Mouse (Mus musculus) neural tube, embryonic 15.5 days (tissue): ENCODE results near the gene Gm42878. TPM values are rescaled to one million over a fixed set of nuclear protein-coding genes. Genes with fewer than 3 reads are reported as not detected.
"Not testable (repeated sequence)": the region's sequence is repeated elsewhere in the genome, so short reads cannot be mapped to it uniquely, and the experiment has no call there.

Source experiments
- ATAC-seq: fragments of 200-750 bp; cut with Nextera tagmentation; 2 replicates; pipeline ENCODE4 v1.8.0; 2017; ENCODE audit warnings: mild to moderate bottlenecking, moderate TSS enrichment, moderate library complexity; ENCODE audit not compliant: low FRiP score
- H3K27ac ChIP-seq: fragments of 300-500 bp; sonication (generic); replicated peaks from 2 replicates; pipeline ENCODE4 v1.5.1; 2015; ENCODE audit warnings: mild to moderate bottlenecking, inconsistent platforms
- H3K27me3 ChIP-seq: fragments of 300-500 bp; sonication (generic); replicated peaks from 2 replicates; pipeline ENCODE4 v1.6.1; 2015; ENCODE audit warnings: inconsistent platforms
- H3K36me3 ChIP-seq: fragments of 300-500 bp; sonication (generic); 2 replicates; pipeline ENCODE4 v1.6.1; 2015; ENCODE audit warnings: inconsistent platforms
- H3K4me1 ChIP-seq: fragments of 300-500 bp; sonication (generic); 2 replicates; pipeline ENCODE4 v1.6.1; 2015; ENCODE audit warnings: inconsistent platforms
- H3K4me2 ChIP-seq: fragments of 300-500 bp; sonication (generic); 2 replicates; pipeline ENCODE4 v1.6.1; 2015; ENCODE audit warnings: inconsistent platforms, mild to moderate bottlenecking, moderate library complexity
- H3K4me3 ChIP-seq: fragments of 300-500 bp; sonication (generic); replicated peaks from 2 replicates; pipeline ENCODE4 v1.5.1; 2015; ENCODE audit warnings: mild to moderate bottlenecking, inconsistent platforms
- H3K9ac ChIP-seq: fragments of 300-500 bp; sonication (generic); replicated peaks from 2 replicates; pipeline ENCODE4 v1.6.1; 2015; ENCODE audit warnings: mild to moderate bottlenecking, inconsistent platforms
- H3K9me3 ChIP-seq: fragments of 300-500 bp; sonication (generic); replicated peaks from 2 replicates; pipeline ENCODE4 v1.6.1; 2016; ENCODE audit warnings: inconsistent platforms
- WGBS: fragments of 180-500 bp; shearing (Covaris S2); methylation state at CpG from one replicate; pipeline ENCODE4 v1.1.7; 2015; ENCODE audit warnings: mixed read lengths; 5-methylcytosine and 5-hydroxymethylcytosine counted together
- polyA plus RNA-seq: library from polyadenylated mRNA; unstranded; fragments of >200 nt; fragmentation: Nextera tagmentation; extraction: Ambion mirVana; gene quantifications from 2 replicates; pipeline ENCODE4 v1.2.1, GENCODE M21; 2015

The Gm42878 gene
- polyA plus RNA-seq, 1 experiment from 2014 or later, result not detected

DNA sequence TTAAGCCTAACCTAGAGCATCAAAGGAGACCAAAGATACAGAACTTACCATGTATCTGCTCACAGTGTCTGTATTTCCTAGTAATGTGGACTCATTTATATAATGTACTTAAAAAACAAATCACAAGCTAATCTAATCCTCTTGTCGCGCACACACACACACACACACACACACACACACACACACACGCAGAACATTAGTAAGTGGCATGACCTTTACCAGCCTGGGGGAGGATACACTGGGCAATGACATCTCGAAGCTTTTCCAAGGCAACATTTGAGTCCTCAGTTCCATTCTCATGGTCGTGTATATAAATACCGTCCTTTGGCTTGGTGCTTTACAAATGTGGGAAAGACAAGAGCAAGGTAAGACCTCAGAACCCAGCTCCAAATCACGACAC, 18.8 kb downstream of the Gm42878 start:
- H3K9ac ChIP-seq, result no peak overlapping the region
- no peak for ATAC-seq
- H3K4me3 ChIP-seq, result no peak overlapping the region
- H3K4me1 ChIP-seq, result no peaks in the 10 kb centered on the region
- H3K36me3 ChIP-seq, result peaks cover 78% of the 10 kb centered on the region
- no peak overlapping the region for H3K27ac ChIP-seq
- no peak overlapping the region for H3K4me2 ChIP-seq
- no peaks in the 10 kb centered on the region for H3K9me3 ChIP-seq
- 88% methylated on average over 7 of the region's 7 CpGs for WGBS
- H3K27me3 ChIP-seq, result no peaks in the 10 kb centered on the region

DNA sequence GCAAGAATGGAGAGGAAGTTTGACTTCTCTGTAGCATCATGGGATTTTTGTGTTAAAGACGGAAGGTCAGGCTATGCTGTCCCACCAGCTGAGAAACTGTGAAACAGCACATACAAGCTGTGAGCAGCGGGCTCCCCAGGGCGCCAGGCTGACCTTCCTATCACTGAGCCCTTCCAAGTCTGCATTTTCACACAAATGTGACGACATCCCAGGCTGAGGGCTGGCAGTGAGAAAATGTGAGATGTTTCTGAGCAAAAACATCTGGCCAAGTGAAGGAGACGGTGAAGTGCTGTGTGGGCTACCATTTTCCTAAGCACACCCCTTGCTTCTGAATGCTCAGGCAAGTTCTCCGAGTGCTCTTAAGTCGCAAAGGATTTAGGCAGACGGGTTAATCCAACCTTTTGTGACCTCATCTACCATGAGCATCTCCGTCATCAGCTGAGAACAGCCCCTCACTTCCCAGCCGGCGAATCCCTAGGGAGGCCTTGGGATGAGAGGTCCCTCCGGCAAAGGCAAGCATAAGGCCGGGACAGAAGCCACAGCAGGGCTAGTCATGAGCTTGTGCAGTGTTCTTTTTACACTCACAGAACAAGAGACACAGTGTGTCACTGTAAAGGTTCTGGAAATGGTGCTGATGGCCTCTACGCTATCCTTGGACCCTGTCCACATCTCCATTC, 19.4 kb downstream of the Gm42878 start:
- ATAC-seq, result no peak
- no peaks in the 10 kb centered on the region for H3K9me3 ChIP-seq
- H3K4me3 ChIP-seq, result no peak overlapping the region
- 90% methylated on average over 14 of the region's 14 CpGs for WGBS
- no peaks in the 10 kb centered on the region for H3K27me3 ChIP-seq
- H3K27ac ChIP-seq, result no peak overlapping the region
- no peak overlapping the region for H3K9ac ChIP-seq
- H3K4me2 ChIP-seq, result no peak overlapping the region
- no peaks in the 10 kb centered on the region for H3K4me1 ChIP-seq
- peaks cover 78% of the 10 kb centered on the region for H3K36me3 ChIP-seq

DNA sequence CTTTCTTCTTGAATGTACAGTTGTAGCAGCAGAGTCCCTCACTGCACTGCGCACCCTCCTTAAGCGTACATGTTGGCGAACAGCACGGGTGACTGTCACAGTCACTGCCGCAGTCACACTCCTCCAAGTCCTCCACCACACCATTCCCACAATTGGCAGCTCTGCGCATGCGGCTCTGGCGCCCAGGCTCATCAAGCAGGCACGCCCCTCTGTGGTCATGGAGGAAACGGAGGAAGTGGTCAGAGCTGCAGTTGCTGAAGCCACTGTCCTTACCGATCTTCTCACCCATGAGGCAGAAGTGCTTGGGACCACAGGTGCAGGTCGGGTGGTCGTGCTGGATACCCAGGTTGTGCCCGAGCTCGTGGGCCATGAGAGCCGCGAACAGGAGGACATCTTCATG, 25.5 kb downstream of the Gm42878 start:
- H3K27me3 ChIP-seq, H3K4me1 ChIP-seq, H3K9me3 ChIP-seq, ATAC-seq, H3K4me3 ChIP-seq, H3K27ac ChIP-seq, H3K9ac ChIP-seq, H3K4me2 ChIP-seq: not testable (repeated sequence)
- peaks cover 44% of the 10 kb centered on the region for H3K36me3 ChIP-seq
- WGBS, result 95% methylated on average over 12 of the region's 17 CpGs

DNA sequence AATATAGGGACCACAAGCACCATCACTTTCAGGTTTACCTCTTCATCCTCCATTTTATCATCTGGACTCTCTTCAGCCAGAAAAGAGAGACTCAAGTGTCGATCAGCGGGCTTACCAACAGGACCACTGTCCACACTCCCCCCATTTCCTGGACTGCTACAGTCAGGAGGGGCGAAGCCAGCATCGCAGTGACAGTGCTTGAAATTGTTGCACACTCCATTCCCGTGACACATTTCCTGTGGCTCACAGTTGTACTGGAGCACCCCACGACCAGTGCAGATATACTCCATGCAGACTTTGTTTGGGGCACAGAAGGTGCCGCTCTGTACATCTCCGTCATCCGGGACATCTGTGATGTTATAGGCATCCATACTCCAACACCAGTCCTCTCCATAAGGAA, 26.3 kb downstream of the Gm42878 start:
- Histone ChIP-seq H3K9me3 (no peaks in the 10 kb centered on the region), H3K4me1 (no peaks in the 10 kb centered on the region), H3K4me3 (no peak overlapping the region), H3K9ac (no peak overlapping the region), H3K27ac (no peak overlapping the region), H3K27me3 (no peaks in the 10 kb centered on the region), H3K36me3 (peaks cover 37% of the 10 kb centered on the region), H3K4me2 (no peak overlapping the region)
- WGBS, result 96% methylated on average over 9 of the region's 9 CpGs
- no peak for ATAC-seq

DNA sequence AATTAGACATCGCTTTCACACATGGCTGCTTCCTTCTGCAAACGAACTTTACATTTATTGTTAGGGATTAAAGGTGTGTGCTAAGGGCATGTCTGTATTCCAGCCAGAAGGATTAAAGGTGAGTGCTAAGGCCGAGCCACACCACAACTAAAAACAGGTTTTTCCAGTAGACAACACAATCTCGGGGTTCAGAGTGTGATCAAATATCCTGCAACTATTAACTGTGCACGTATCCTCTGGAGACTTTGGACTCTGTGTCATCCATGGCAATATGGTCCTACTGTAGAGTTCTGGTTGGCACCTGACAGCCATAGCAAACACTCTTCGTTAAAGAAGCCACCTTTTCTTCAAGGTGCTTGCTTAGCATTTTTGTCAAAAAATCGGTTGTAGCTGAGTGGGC, 35.3 kb downstream of the Gm42878 start:
- no peaks in the 10 kb centered on the region for H3K36me3 ChIP-seq
- WGBS, result 81% methylated on average over 7 of the region's 7 CpGs
- H3K4me2 ChIP-seq, result no peak overlapping the region
- H3K27ac ChIP-seq, result no peak overlapping the region
- H3K27me3 ChIP-seq, result no peaks in the 10 kb centered on the region
- no peaks in the 10 kb centered on the region for H3K9me3 ChIP-seq
- H3K4me3 ChIP-seq, result no peak overlapping the region
- no peak overlapping the region for H3K9ac ChIP-seq
- H3K4me1 ChIP-seq, result no peaks in the 10 kb centered on the region
- no peak for ATAC-seq

DNA sequence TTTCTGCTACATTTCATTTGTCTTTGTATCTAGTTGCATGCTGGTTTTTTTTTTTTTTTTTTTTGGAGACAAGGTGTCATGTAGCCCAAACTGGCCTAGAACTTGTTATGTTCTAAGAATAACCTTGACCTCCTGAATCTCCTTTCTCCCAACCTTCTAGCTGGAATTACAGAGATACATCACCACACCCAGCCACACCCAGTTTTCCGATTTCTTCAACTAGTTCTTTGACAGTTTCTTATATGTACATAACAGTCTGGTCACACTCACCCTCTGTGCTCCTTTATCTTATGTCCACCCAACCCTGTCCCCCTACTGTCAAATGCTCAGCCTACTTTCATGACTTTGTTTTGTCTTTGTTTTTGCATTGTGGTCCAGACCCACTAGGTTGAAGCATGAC, 38.4 kb downstream of the Gm42878 start:
- no peak overlapping the region for H3K4me2 ChIP-seq
- H3K27ac ChIP-seq, result no peak overlapping the region
- 96% methylated on average over 1 of the region's 1 CpGs for WGBS
- H3K27me3 ChIP-seq, result no peaks in the 10 kb centered on the region
- H3K4me1 ChIP-seq, result no peaks in the 10 kb centered on the region
- no peak for ATAC-seq
- no peaks in the 10 kb centered on the region for H3K36me3 ChIP-seq
- H3K9me3 ChIP-seq, result no peaks in the 10 kb centered on the region
- no peak overlapping the region for H3K9ac ChIP-seq
- H3K4me3 ChIP-seq, result no peak overlapping the region

DNA sequence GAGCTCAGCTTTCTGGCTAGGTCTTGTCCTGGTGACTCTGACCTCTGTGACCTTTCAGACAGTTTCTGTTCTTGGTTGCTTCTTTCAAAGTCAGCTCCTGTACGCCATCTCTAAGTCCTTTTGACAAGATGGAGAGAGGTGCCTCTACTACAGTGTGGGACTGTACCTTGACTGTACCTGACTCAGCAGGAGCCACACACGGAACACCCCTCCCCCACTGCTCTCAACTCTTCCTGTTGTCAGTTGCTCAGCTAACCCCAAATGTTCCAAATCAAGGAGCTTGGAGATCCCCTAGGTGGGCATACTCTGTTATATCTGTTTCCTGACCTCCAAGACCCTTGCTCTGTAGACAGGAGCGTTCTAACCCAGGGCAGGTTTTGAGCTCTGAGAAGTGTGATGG, 42.1 kb downstream of the Gm42878 start, which contains the start of gene Adam1b:
Adam1b (minus strand) TSS at position 205 of the 400 bp plus-strand sequence.
- Histone ChIP-seq H3K9ac (no peak within 1 kb of the TSS), H3K4me3 (no peak within 1 kb of the TSS), H3K36me3 (no peaks in the 10 kb centered on the region), H3K9me3 (no peaks in the 10 kb centered on the region), H3K27me3 (no peaks in the 10 kb centered on the region), H3K4me1 (no peaks in the 10 kb centered on the region), H3K27ac (no peak within 1 kb of the TSS), H3K4me2 (no peak within 1 kb of the TSS)
- no peak for ATAC-seq
- 92% methylated on average over 3 of the region's 3 CpGs for WGBS

DNA sequence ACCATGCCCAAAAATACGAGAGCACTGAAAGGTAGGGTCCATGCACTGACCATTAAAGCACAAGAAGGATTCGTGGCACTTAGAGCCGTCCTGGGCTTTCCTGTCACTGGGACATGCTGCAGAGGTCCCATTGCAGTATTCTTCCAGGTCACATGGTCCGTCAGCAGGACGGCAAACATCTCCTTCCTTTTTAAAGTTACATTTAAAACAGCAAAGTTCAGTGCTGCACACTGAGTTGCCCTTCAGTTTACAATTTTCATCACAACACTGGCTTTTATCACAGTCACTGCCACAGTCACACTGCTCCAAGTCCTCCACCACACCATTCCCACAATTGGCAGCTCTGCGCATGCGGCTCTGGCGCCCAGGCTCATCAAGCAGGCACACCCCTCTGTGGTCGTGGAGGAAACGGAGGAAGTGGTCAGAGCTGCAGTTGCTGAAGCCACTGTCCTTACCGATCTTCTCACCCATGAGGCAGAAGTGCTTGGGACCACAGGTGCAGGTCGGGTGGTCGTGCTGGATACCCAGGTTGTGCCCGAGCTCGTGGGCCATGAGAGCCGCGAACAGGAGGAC, 43.8 kb downstream of the Gm42878 start:
- H3K4me3 ChIP-seq, H3K9me3 ChIP-seq, ATAC-seq, H3K27ac ChIP-seq, H3K4me2 ChIP-seq, H3K4me1 ChIP-seq, H3K9ac ChIP-seq, H3K27me3 ChIP-seq, H3K36me3 ChIP-seq: not testable (repeated sequence)
- WGBS, result 84% methylated on average over 10 of the region's 17 CpGs

DNA sequence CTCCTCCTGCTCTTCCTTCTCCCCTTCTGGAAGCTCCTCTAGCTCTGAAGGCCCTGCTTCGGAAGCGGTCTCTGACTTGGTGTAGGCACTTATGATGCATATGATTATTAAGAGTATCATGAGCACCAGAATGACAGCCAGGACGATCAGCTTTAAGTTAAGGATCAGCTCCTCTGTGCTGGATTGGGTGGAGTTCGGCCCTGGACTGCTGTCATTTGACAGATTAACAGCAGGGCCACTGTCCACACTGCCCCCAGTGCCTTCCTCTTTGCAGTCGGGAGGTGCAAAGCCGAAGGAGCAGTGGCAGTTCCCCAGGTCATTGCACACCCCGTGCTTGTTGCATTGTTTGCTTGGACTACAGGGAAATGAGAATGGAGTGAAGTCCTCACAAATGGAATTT, 44.6 kb downstream of the Gm42878 start:
- Histone ChIP-seq H3K27me3 (no peaks in the 10 kb centered on the region), H3K36me3 (no peaks in the 10 kb centered on the region), H3K4me3 (no peak overlapping the region), H3K9ac (no peak overlapping the region), H3K9me3 (no peaks in the 10 kb centered on the region), H3K4me2 (no peak overlapping the region), H3K27ac (no peak overlapping the region), H3K4me1 (no peaks in the 10 kb centered on the region)
- WGBS, result 76% methylated on average over 7 of the region's 7 CpGs
- no peak for ATAC-seq

DNA sequence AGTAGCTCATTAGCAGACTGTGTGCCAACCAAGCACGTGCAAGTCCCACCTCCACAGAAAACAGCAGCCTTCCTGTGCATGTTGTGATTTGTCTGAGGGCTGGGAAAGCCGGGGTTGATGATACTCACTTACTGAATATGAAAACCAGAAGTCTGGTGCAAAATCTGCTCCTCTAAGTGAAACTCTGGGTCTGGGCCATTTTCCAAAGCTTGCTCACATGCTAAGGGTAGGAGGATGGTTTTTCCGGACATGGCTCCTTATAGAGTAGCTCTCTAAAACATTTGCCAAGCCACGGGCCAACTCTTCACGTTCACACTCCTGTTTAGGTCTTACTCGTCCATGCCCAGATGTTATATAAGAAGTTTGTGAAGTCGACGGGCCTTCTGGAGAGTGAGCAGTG, 52.0 kb downstream of the Gm42878 start:
- Histone ChIP-seq H3K36me3 (no peaks in the 10 kb centered on the region), H3K4me1 (no peaks in the 10 kb centered on the region)
- WGBS, result 82% methylated on average over 8 of the region's 8 CpGs

DNA sequence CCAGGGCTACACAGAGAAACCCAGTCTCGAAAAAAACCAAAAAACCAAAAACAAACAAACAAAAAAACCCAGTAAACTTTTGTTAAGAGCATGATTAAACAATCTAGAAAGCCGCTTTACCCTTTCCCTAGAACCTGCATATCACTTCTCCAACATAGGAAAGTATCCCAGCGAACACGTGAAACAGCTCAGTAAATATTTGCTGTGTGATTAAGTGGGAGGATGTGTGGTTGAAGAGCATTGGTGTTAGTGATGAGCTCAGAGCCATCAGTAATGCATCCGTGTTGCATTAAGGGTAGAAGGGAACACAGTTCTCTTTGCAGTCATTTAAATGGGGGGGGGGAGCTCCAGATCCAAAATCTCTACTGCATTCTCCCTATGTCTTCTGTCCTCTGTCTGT, 60.5 kb downstream of the Gm42878 start:
- Histone ChIP-seq H3K4me2 (no peak overlapping the region), H3K9ac (no peak overlapping the region), H3K27me3 (no peaks in the 10 kb centered on the region), H3K9me3 (no peaks in the 10 kb centered on the region), H3K27ac (no peak overlapping the region), H3K4me3 (no peak overlapping the region), H3K4me1 (no peaks in the 10 kb centered on the region), H3K36me3 (no peaks in the 10 kb centered on the region)
- WGBS, result 81% methylated on average over 5 of the region's 5 CpGs
- ATAC-seq, result no peak

More for the DNA sequence above, 52.0 kb downstream of the Gm42878 start:
- no peaks in the 10 kb centered on the region for H3K9me3 ChIP-seq
- no peak overlapping the region for H3K9ac ChIP-seq
- no peak for ATAC-seq
- no peak overlapping the region for H3K4me2 ChIP-seq
- no peaks in the 10 kb centered on the region for H3K27me3 ChIP-seq
- H3K4me3 ChIP-seq, result no peak overlapping the region
- H3K27ac ChIP-seq, result no peak overlapping the region

DNA sequence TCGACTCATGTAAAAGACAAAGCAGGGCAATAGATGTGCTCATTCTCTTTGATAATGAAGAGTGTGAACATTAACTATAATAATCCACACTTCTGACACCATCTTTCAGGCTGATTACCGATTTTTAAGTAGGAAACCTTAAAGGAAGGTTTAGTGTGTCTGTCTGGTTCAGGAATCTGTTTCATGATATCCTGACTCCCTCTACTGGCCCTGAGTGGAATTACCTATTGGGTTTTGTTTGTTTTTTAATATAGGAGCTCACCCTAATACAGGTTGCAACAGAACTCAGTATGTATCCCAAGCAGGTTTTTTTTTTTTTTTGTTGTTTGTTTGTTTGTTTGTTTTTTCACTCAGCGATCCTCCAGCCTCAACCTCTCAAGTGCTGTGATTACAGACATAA, 67.6 kb downstream of the Gm42878 start:
- 0 out of 2 replicates have a peak overlapping the region, but pooled peaks have one; percentile 6 for H3K27ac ChIP-seq
- 34% methylated on average over 3 of the region's 3 CpGs for WGBS
- ATAC-seq, result no peak

More for the DNA sequence above, 67.6 kb downstream of the Gm42878 start:
- Histone ChIP-seq H3K9ac (no peak overlapping the region), H3K4me1 (no peaks in the 10 kb centered on the region), H3K36me3 (no peaks in the 10 kb centered on the region), H3K27me3 (no peaks in the 10 kb centered on the region), H3K9me3 (no peaks in the 10 kb centered on the region), H3K4me2 (no peak overlapping the region), H3K4me3 (no peak overlapping the region)
